ENCODE assay signal across 14 mouse cellular contexts in genomic region chr14:99548363-99549248, GRCm38 (mm10).
DNase-seq lines count a peak whose midpoint lies in the region; ATAC-seq lines count a peak whose summit lies in the region.
"Had no signal": no experiment of that assay in that cellular context is flagged by ENCODE, and none has a peak within 500 bp of the region (broad histone marks: within the 10 kb centered on the region; RNA-seq: fewer than 3 reads in every experiment).

No protein-coding gene starts in this region.

- 0 out of 2 replicates have a peak overlapping the region, but pooled peaks have one; percentile 22 for H3K4me2 ChIP-seq in intestine, embryonic 16.5 days (ENCODE audit: low read depth, low read length)
- H3K4me2 ChIP-seq: forebrain, embryonic 12.5 days; liver, embryonic 13.5 days had no signal

- H3K9me3 ChIP-seq in intestine, embryonic 16.5 days (ENCODE audit: control insufficient read depth, low read length), result no peaks in the 10 kb centered on the region
- no peaks in the 10 kb centered on the region for H3K9me3 ChIP-seq in hindbrain, embryonic 10.5 days
- H3K9me3 ChIP-seq in embryonic facial prominence, embryonic 10.5 days, result no peaks in the 10 kb centered on the region
- H3K9me3 ChIP-seq: forebrain, embryonic 12.5 days; liver, embryonic 13.5 days; megakaryocyte, embryonic 14.5 days had no signal

- H3K27me3 ChIP-seq in intestine, embryonic 16.5 days (replicated peaks; ENCODE audit: control insufficient read depth, insufficient read depth, low read length), result no peaks in the 10 kb centered on the region
- no peaks in the 10 kb centered on the region for H3K27me3 ChIP-seq in hindbrain, embryonic 10.5 days (ENCODE audit: insufficient read depth, poor library complexity, severe bottlenecking)
- H3K27me3 ChIP-seq in embryonic facial prominence, embryonic 10.5 days (replicated peaks; ENCODE audit: low read depth, poor library complexity, severe bottlenecking), result no peaks in the 10 kb centered on the region
- H3K27me3 ChIP-seq: forebrain, embryonic 12.5 days; liver, embryonic 13.5 days; megakaryocyte, embryonic 14.5 days had no signal

- intact Hi-C loops in left cerebral cortex, postnatal 14 days (cut with DNase I), result no loop called here

- no peaks in the 10 kb centered on the region for H3K4me1 ChIP-seq in intestine, embryonic 16.5 days (ENCODE audit: control insufficient read depth, insufficient read depth, low read length)
- no peaks in the 10 kb centered on the region for H3K4me1 ChIP-seq in hindbrain, embryonic 10.5 days (replicated peaks)
- H3K4me1 ChIP-seq in embryonic facial prominence, embryonic 10.5 days, result no peaks in the 10 kb centered on the region
- H3K4me1 ChIP-seq: forebrain, embryonic 12.5 days; liver, embryonic 13.5 days; megakaryocyte, embryonic 14.5 days had no signal

- peak; percentile 27 for DNase-seq in adrenal gland, adult 2 months
- DNase-seq in adrenal gland, adult 18-20 months (ENCODE audit: low spot score in 2 of 2), result no peak
- peak; percentile 93 for DNase-seq in 416B (ENCODE audit: low read depth)
- DNase-seq in lung, postnatal 36 days, result peak; percentile 71
- DNase-seq in hindbrain, embryonic 10.5 days (ENCODE audit: low spot score), result no peak
- DNase-seq in left cerebral cortex, postnatal 14 days (ENCODE audit: low spot score in 2 of 2), result no peak
- DNase-seq in embryonic facial prominence, embryonic 10.5 days (ENCODE audit: low spot score), result no peak
- DNase-seq: cerebellum, adult 8-10 months; liver, embryonic 13.5 days; thymus, postnatal 4 days had no signal

- no peaks in the 10 kb centered on the region for H3K36me3 ChIP-seq in intestine, embryonic 16.5 days (ENCODE audit: control insufficient read depth, insufficient read depth, low read length)
- H3K36me3 ChIP-seq in hindbrain, embryonic 10.5 days, result no peaks in the 10 kb centered on the region
- H3K36me3 ChIP-seq in embryonic facial prominence, embryonic 10.5 days (replicated peaks), result no peaks in the 10 kb centered on the region
- H3K36me3 ChIP-seq: forebrain, embryonic 12.5 days; liver, embryonic 13.5 days had no signal

- peak overlapping the region; percentile 78 for H3K27ac ChIP-seq in intestine, embryonic 16.5 days (ENCODE audit: low read length)
- no peak overlapping the region for H3K27ac ChIP-seq in hindbrain, embryonic 10.5 days
- H3K27ac ChIP-seq in embryonic facial prominence, embryonic 10.5 days (replicated peaks), result no peak overlapping the region
- H3K27ac ChIP-seq: forebrain, embryonic 12.5 days; liver, embryonic 13.5 days had no signal

- H3K9ac ChIP-seq in intestine, embryonic 16.5 days (ENCODE audit: low read depth, low read length), result no peak overlapping the region
- H3K9ac ChIP-seq: forebrain, embryonic 12.5 days; liver, embryonic 13.5 days had no signal

- peak; percentile 95 for ATAC-seq in intestine, embryonic 16.5 days
- ATAC-seq: activated CD4-positive, CD25-positive, alpha-beta regulatory T cell, adult 4 months had no signal

- WGBS in intestine, embryonic 16.5 days, result 54% methylated on average over 14 of the region's 14 CpGs
- WGBS in hindbrain, embryonic 10.5 days, result 87% methylated on average over 14 of the region's 14 CpGs
- 85% methylated on average over 14 of the region's 14 CpGs for WGBS in embryonic facial prominence, embryonic 10.5 days

- no peak overlapping the region for H3K4me3 ChIP-seq in intestine, embryonic 16.5 days (ENCODE audit: low read length)
- no peak overlapping the region for H3K4me3 ChIP-seq in hindbrain, embryonic 10.5 days
- H3K4me3 ChIP-seq in embryonic facial prominence, embryonic 10.5 days, result no peak overlapping the region
- H3K4me3 ChIP-seq: forebrain, embryonic 12.5 days; liver, embryonic 13.5 days; megakaryocyte, embryonic 14.5 days had no signal

Comparison
In these comparisons a context has a peak if more than half of its experiments do, and no peak if none do; other contexts are left out.
1. DNase-seq: peak in adrenal gland, adult 2 months (single experiment), 416B (single experiment) and lung, postnatal 36 days (single experiment); none in adrenal gland, adult 18-20 months (0 of 2), hindbrain, embryonic 10.5 days (single experiment), left cerebral cortex, postnatal 14 days (0 of 2) and embryonic facial prominence, embryonic 10.5 days (single experiment).